Mouse (Mus musculus): Measurements from ENCODE around the gene Hpse2. TPM values are rescaled to one million over a fixed set of nuclear protein-coding genes. Genes with fewer than 3 reads are reported as not detected.

Gene Hpse2
- polyA plus RNA-seq, 1 experiment = not detected

- no peak overlapping the region for H3ac ChIP-seq (ENCODE audit: control insufficient read depth, insufficient read length)
- H3K27me3 ChIP-seq (ENCODE audit: control insufficient read depth, insufficient read depth, insufficient read length) = peaks cover 13% of the 10 kb centered on the region
- no peak overlapping the region for H3K4me3 ChIP-seq
- H3K4me2 ChIP-seq (ENCODE audit: low read depth) = no peak overlapping the region
- TF ChIP-seq MYOG (IDR thresholded peaks at IDR 0.05; ENCODE audit: control insufficient read depth in 1 of 3, insufficient read depth in 1 of 3, insufficient read length in 2 of 3, low read depth in 2 of 3) = no peak
- H3K36me3 ChIP-seq (ENCODE audit: control insufficient read depth, insufficient read depth) = no peaks in the 10 kb centered on the region
- no peaks in the 10 kb centered on the region for H3K79me2 ChIP-seq (ENCODE audit: control insufficient read depth, insufficient read depth)
These were observed 578.7 kb downstream of the Hpse2 start for GRCm38 (mm10) chr19:42809491-42809890.

- Histone ChIP-seq H3K36me3 (ENCODE audit: control insufficient read depth, insufficient read depth) (no peaks in the 10 kb centered on the region), H3K27me3 (ENCODE audit: control insufficient read depth, insufficient read depth, insufficient read length) (peaks cover 34% of the 10 kb centered on the region), H3K4me3 (no peak overlapping the region), H3K4me2 (ENCODE audit: low read depth) (no peak overlapping the region), H3ac (ENCODE audit: control insufficient read depth, insufficient read length) (no peak overlapping the region), H3K79me2 (ENCODE audit: control insufficient read depth, insufficient read depth) (no peaks in the 10 kb centered on the region)
- TF ChIP-seq USF1 (IDR thresholded peaks at IDR 0.05; ENCODE audit: low read depth) = no peak
- no peak for TF ChIP-seq TCF3 (IDR thresholded peaks at IDR 0.05; ENCODE audit: insufficient read length, low read depth)
- no peak for TF ChIP-seq CEBPB (IDR thresholded peaks at IDR 0.05; ENCODE audit: insufficient read depth, poor library complexity, severe bottlenecking)
- no peak for TF ChIP-seq REST (IDR thresholded peaks at IDR 0.05; ENCODE audit: insufficient read depth, insufficient read length)
- TF ChIP-seq MAX (IDR thresholded peaks at IDR 0.05; ENCODE audit: low read depth) = no peak
- TF ChIP-seq MYOG (IDR thresholded peaks at IDR 0.05; ENCODE audit: control insufficient read depth in 1 of 3, insufficient read depth in 1 of 3, insufficient read length in 2 of 3, low read depth in 2 of 3) = no peak
- TF ChIP-seq SRF (IDR thresholded peaks at IDR 0.05; ENCODE audit: control insufficient read depth, insufficient read length, low read depth) = no peak
- no peak for TF ChIP-seq E2F4 (IDR thresholded peaks at IDR 0.05; ENCODE audit: insufficient read depth)
- TF ChIP-seq POLR2AphosphoS2 (IDR thresholded peaks at IDR 0.05; ENCODE audit: insufficient read length, low read depth) = no peak
- no peak for TF ChIP-seq POLR2A (IDR thresholded peaks at IDR 0.05; ENCODE audit: insufficient read length, low read depth)
- no peak for TF ChIP-seq TCF12 (IDR thresholded peaks at IDR 0.05; ENCODE audit: insufficient read depth, poor library complexity, severe bottlenecking)
- no peak for TF ChIP-seq MYOD1 (IDR thresholded peaks at IDR 0.05; ENCODE audit: control insufficient read depth in 1 of 3, insufficient read length in 2 of 3, low read depth in 2 of 3)
These were observed 590.3 kb downstream of the Hpse2 start for GRCm38 (mm10) chr19:42797866-42798265.

GRCm38 (mm10) chr19:42795801-42796200, 592.4 kb downstream of the Hpse2 start:
- no peak overlapping the region for H3K4me3 ChIP-seq
- H3K4me2 ChIP-seq (ENCODE audit: low read depth) = no peak overlapping the region

GRCm38 (mm10) chr19:42794914-42795613, 593.1 kb downstream of the Hpse2 start:
- Histone ChIP-seq H3K36me3 (ENCODE audit: control insufficient read depth, insufficient read depth) (no peaks in the 10 kb centered on the region), H3K4me3 (no peak overlapping the region), H3ac (ENCODE audit: control insufficient read depth, insufficient read length) (no peak overlapping the region), H3K79me2 (ENCODE audit: control insufficient read depth, insufficient read depth) (no peaks in the 10 kb centered on the region), H3K27me3 (ENCODE audit: control insufficient read depth, insufficient read depth, insufficient read length) (peaks cover 44% of the 10 kb centered on the region), H3K4me2 (ENCODE audit: low read depth) (peak overlapping the region; percentile 10)
- TF ChIP-seq E2F4 (IDR thresholded peaks at IDR 0.05; ENCODE audit: insufficient read depth) (no peak), TCF3 (IDR thresholded peaks at IDR 0.05; ENCODE audit: insufficient read length, low read depth) (no peak), POLR2AphosphoS2 (IDR thresholded peaks at IDR 0.05; ENCODE audit: insufficient read length, low read depth) (no peak), USF1 (IDR thresholded peaks at IDR 0.05; ENCODE audit: low read depth) (no peak), MYOG (IDR thresholded peaks at IDR 0.05; ENCODE audit: control insufficient read depth in 1 of 3, insufficient read depth in 1 of 3, insufficient read length in 2 of 3, low read depth in 2 of 3) (no peak), CEBPB (IDR thresholded peaks at IDR 0.05; ENCODE audit: insufficient read depth, poor library complexity, severe bottlenecking) (no peak), MYOD1 (IDR thresholded peaks at IDR 0.05; ENCODE audit: control insufficient read depth in 1 of 3, insufficient read length in 2 of 3, low read depth in 2 of 3) (no peak), SRF (IDR thresholded peaks at IDR 0.05; ENCODE audit: control insufficient read depth, insufficient read length, low read depth) (no peak), REST (IDR thresholded peaks at IDR 0.05; ENCODE audit: insufficient read depth, insufficient read length) (no peak), TCF12 (IDR thresholded peaks at IDR 0.05; ENCODE audit: insufficient read depth, poor library complexity, severe bottlenecking) (no peak), MAX (IDR thresholded peaks at IDR 0.05; ENCODE audit: low read depth) (no peak)

More at GRCm38 (mm10) chr19:42795801-42796200, 592.4 kb downstream of the Hpse2 start:
- TF ChIP-seq TCF3 (IDR thresholded peaks at IDR 0.05; ENCODE audit: insufficient read length, low read depth) (no peak), MYOG (IDR thresholded peaks at IDR 0.05; ENCODE audit: control insufficient read depth in 1 of 3, insufficient read depth in 1 of 3, insufficient read length in 2 of 3, low read depth in 2 of 3) (no peak), SRF (IDR thresholded peaks at IDR 0.05; ENCODE audit: control insufficient read depth, insufficient read length, low read depth) (no peak), POLR2A (IDR thresholded peaks at IDR 0.05; ENCODE audit: insufficient read length, low read depth) (no peak), MYOD1 (IDR thresholded peaks at IDR 0.05; ENCODE audit: control insufficient read depth in 1 of 3, insufficient read length in 2 of 3, low read depth in 2 of 3) (no peak), POLR2AphosphoS2 (IDR thresholded peaks at IDR 0.05; ENCODE audit: insufficient read length, low read depth) (no peak), REST (IDR thresholded peaks at IDR 0.05; ENCODE audit: insufficient read depth, insufficient read length) (no peak), TCF12 (IDR thresholded peaks at IDR 0.05; ENCODE audit: insufficient read depth, poor library complexity, severe bottlenecking) (no peak), USF1 (IDR thresholded peaks at IDR 0.05; ENCODE audit: low read depth) (no peak), E2F4 (IDR thresholded peaks at IDR 0.05; ENCODE audit: insufficient read depth) (no peak), CEBPB (IDR thresholded peaks at IDR 0.05; ENCODE audit: insufficient read depth, poor library complexity, severe bottlenecking) (no peak), MAX (IDR thresholded peaks at IDR 0.05; ENCODE audit: low read depth) (no peak)
- Histone ChIP-seq H3K79me2 (ENCODE audit: control insufficient read depth, insufficient read depth) (no peaks in the 10 kb centered on the region), H3ac (ENCODE audit: control insufficient read depth, insufficient read length) (no peak overlapping the region), H3K36me3 (ENCODE audit: control insufficient read depth, insufficient read depth) (no peaks in the 10 kb centered on the region), H3K27me3 (ENCODE audit: control insufficient read depth, insufficient read depth, insufficient read length) (peaks cover 38% of the 10 kb centered on the region)
